Mouse (Mus musculus): ENCODE results near the gene Gm4567.
"Not testable (repeated sequence)": the region's sequence is repeated elsewhere in the genome, so short reads cannot be mapped to it uniquely, and the experiment has no call there.

Gene Gm4567

DNA sequence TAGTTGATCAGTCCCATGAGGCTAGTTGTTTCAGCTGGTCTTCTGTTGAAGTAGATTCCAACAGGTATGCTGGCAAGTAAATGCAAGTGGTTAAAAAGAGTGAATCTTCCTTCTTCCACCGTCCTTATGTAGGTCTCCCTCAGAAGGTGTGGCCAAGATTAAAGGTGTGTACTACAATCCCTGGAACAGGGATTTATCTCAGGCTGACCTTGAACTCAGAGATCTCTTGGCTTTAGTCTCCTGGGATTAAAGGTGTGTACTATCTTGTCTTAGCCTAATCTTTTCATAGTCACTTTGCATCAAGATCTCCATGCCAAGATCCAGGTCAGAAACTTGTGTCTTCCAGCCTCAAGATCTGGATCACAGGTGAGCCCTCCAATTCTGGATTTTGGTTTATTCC lies at the start of gene Gm4567:
Gene Gm4567 (minus strand): TSS at position 101 of the 400 bp plus-strand sequence.
- DNase-seq (ENCODE audit: low spot score) = not testable (repeated sequence)

DNA sequence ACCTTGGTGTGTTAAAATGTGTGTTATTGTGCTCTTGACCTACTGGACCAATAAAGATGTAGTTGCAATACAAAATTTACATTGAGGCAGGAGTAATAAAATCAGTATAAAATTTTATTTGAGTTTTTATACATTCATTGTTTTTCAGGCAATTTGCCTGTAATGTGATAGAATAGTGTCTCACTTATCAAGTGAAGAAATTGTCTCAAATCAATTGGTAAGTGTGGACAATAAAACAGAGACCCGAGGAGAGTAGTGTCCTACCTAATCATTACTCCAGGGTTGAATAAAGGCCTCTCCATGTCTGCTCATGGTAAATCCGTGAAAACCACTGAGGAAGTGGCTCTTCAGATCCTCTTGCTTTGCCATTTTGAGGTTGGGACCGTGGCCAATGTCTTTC lies 41.9 kb upstream of the Gm4567 start, which contains the start of gene Vmn1r157:
Gene Vmn1r157 (plus strand): TSS at position 301 of the 400 bp plus-strand sequence.
- DNase-seq (ENCODE audit: low spot score) = not testable (repeated sequence)

DNA sequence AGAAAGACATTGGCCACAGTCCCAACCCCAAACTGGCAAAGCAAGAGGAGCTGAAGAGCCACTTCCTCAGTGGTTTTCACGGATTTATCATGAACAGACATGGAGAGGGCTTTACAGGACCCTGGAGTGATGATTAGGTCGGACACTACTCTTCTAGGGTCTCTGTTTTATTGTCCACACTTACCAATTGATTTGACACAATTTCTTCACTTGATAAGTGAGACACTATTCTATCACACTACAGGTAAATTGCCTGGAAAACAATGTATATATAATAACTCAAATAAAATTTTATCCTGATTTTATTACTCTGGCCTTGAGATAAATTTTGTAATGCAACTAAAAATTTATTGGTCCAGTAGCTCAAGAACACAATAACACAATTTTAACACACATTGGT lies 27.3 kb downstream of the Gm4567 start, which contains the start of gene Gm8693:
Gene Gm8693 (minus strand): TSS at position 101 of the 400 bp plus-strand sequence.
- DNase-seq (ENCODE audit: low spot score) = not testable (repeated sequence)

Measured in yolk sac, embryonic 10.5 days (tissue).